Mouse (Mus musculus) cerebellum, postnatal 36 days (tissue): Measurements from ENCODE around the gene Fgfr2.
"Not testable (repeated sequence)": the region's sequence is repeated elsewhere in the genome, so short reads cannot be mapped to it uniquely, and the experiment has no call there.

Source experiments
- DNase-seq, 2 experiments: peaks; one replicate each; pipeline ENCODE4 v3.0.0; 2021 to 2022; ENCODE audit warnings: mixed read lengths in 2 of 2

Gene Fgfr2

DNA sequence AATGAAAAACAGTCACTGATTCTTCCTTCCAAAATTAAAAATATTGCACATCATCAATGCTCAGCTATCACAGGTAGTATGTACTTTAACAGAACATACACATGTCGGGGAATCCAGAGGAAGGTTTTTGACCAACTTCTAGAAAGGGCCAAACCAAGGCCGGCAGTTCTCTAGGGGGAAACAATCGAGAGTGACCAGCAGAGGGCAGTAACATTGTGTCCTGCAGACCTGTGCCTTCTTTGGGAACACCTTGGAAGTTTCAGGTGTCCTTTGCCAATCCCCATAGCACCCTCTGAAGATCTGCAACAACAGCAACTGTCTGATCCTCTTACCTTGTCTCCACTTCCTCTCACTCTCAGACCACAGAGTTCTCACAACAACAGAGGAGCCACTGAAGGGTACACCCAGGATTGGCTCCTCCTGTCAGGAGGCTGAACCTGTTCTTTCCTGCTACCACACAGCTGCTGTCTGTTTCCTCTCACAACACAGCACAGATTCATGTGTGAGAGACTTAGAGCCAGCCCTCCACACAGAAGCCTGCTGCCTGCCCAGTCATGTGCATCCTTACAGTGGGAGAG is 2077.8 kb downstream of the Fgfr2 start:
- not testable (repeated sequence) for DNase-seq

DNA sequence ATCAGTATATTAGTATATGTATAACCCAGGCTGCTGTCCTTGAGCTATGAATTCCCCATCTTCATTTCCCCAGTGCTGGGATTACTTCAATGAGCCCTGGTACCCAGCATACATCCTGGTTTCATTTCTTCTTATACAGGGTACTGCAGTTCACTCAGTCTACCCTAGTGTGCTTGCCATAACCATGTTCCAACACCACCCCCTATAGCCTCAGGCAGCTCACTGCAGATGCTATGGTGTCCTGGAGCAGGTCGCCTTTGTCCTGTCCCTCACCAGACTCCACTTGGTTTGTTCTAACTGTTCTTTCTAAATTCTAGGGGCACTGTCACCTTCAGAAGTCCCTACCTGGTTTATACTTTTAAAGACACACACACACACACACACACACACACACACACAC is 2080.5 kb downstream of the Fgfr2 start:
- no peak for DNase-seq

- DNase-seq = not testable (repeated sequence)
Measured at GRCm38 (mm10) chr7:131040760-131041159, 2082.4 kb downstream of the Fgfr2 start.

- no peak for DNase-seq
Measured at GRCm38 (mm10) chr7:131037083-131037482, 2086.1 kb downstream of the Fgfr2 start.

DNA sequence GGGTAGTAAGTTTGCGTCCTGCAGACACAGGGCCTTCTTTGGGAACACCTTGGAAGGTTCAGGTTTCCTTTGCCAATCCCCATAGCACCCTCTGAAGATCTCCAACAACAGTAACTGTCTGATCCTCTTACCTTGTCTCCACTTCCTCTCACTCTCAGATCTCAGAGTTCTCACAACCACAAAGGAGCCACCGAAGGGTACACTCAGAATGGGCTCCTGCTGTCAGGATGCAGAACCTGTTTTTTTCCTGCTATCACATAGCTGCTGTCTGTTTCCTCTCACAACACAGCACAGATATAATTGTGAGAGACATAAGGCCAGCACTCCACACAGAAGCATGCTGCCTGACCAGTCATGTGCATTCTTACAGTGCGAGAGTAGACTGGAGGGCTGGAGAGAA is 2086.8 kb downstream of the Fgfr2 start:
- DNase-seq = no peak

- no peak for DNase-seq
Measured at GRCm38 (mm10) chr7:131031755-131032154, 2091.4 kb downstream of the Fgfr2 start, which contains the start of gene Dmbt1. Gene Dmbt1, plus strand, starts transcription at chr7:131032053.

DNA sequence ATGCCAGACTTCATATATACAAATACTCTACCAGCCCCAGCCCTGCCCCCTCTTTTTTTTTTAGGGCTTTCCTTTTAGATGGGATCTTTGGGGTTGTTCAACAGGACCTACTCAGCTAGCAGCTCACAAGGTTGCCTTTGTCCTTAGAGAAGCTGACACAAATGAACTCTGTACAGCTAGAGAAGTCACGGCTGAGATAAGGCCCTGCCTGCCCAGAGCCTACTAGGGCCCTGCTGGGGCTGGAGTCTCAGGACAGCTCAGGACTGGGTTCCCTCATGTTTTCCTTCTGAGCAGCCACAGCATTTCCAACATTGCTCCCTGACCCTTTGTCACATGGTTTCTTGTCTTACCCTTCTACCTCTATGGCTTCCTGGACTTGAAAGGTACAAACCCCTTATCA is 2095.6 kb downstream of the Fgfr2 start:
- DNase-seq = no peak

DNA sequence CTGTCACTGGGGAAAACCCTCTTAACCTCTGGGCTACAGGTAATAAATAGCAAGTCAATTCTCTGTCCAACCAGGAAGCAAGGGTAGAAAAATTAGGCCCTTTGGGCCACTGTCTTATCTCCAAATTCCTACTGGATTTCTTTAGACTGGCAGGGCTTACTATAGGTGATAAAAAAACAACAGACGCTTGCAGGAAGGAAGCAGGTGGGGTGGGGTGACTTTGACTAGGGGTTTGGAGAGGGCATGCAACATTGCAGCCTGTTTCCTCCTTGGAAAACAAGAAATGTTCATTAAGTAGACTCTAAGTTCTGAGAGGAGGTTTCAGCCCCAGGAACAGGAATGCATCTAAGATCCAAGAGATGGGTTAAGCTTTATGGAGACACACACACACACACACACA is 2098.3 kb downstream of the Fgfr2 start:
- DNase-seq = no peak

GRCm38 (mm10) chr7:131019181-131019580 is 2104.0 kb downstream of the Fgfr2 start:
- no peak for DNase-seq

- DNase-seq = no peak
Measured at GRCm38 (mm10) chr7:131011901-131012300, 2111.2 kb downstream of the Fgfr2 start.

DNA sequence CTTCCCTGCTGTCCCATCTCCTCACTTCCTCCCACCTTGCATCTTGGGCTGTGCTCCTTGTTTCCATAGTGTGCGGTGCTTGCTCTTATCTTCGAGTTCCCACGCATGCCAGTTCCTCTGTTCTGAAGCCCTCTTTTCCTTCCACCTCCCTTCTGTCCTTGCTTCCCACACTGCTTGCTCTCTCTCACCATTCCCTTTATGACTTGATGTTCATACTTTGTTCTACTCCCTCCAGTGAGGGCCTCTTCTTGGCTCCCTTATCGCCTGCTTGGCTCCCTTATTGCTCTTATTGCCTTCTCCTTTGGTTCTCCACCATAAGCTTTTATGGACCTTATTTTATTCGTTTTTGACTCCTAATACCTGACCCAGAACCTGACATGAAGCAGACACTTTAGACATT is 2114.0 kb downstream of the Fgfr2 start:
- no peak for DNase-seq

- no peak for DNase-seq
Measured at GRCm38 (mm10) chr7:131007221-131007620, 2115.9 kb downstream of the Fgfr2 start.

GRCm38 (mm10) chr7:131004071-131004470 is 2119.1 kb downstream of the Fgfr2 start:
- DNase-seq = no peak

DNA sequence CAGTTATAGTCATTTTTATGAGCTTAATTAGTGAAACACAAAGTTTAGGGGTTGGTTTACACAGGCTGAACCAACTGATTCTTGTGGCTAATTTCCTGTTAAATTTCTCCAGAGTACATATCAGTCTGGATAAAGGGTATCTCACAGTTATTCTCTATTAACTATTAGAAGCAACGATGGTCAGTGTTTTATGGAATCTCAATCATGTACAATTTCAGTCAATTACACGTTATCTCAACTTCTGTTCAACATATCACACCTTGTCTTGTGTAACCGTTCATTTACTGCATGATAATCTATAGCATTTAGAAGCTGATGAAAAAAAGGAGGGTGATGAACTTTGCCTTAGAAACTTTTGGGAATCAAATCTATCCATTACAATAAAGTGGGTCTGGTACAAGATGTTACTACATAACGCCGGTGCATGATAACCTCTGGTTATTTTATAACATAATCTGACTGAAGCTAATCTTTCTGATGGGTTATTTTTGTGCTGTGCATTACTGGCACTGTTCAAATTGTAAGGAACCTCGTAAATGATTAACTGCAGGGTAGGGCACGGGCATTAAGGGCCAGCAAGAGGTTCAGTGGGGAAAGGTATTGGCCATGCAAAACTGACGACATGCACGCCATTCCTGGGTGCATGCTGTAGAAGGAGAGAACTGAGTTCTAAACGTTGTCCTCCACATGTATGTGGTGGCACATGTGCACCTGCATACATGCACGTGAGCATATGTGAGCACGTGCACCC is 2121.0 kb downstream of the Fgfr2 start:
- no peak for DNase-seq

DNA sequence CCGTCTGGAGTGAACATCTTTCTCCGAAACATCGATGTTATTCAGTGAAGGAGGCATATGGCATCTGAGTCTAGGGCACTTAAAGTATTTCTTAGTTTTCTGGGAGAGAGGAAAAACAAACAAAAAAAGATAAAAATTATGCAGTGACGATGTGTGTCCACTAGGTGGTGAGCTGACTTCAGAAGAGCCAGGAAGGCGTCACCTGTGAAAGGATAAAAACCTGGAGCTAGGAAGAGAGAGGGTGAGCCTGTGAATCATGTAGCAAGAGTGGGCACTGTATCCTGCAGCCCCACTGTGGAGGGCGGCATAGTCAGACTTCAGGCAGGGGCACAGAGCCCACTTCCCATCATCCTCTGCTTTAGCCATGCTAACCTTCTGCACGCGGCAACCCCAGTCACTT is 2129.2 kb downstream of the Fgfr2 start:
- DNase-seq = no peak

DNA sequence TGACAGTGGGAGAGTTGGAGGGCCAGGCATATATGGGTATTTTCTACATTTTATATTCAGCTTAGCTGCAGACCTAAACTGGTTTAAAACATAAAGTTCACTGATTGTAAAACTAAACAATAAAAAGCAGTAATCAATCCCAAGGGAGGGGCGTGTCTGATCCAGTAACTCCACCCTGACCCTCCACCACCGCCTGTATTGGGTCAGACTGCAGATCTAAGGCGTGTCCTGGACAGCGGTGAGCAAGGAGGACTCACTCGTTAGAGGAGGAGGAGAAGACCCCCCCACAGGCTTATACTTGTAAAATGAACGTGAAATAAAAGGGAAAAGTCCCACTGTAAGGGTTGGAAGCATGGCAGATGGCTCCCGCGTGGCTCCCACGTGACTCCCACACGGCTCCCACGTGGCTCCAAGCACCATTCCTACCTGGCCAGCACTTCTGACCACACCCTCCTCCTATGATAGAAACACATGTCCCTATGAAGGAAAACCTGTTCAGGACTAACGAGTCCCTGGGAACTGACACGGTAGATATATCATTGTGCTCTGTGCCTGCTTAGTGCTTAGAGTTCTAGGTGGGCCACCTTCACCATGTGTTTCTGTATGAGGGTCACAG is 2131.9 kb downstream of the Fgfr2 start:
- DNase-seq = no peak

GRCm38 (mm10) chr7:130989371-130989770 is 2133.8 kb downstream of the Fgfr2 start:
- no peak for DNase-seq

GRCm38 (mm10) chr7:130988146-130988545 is 2135.0 kb downstream of the Fgfr2 start:
- no peak for DNase-seq

DNA sequence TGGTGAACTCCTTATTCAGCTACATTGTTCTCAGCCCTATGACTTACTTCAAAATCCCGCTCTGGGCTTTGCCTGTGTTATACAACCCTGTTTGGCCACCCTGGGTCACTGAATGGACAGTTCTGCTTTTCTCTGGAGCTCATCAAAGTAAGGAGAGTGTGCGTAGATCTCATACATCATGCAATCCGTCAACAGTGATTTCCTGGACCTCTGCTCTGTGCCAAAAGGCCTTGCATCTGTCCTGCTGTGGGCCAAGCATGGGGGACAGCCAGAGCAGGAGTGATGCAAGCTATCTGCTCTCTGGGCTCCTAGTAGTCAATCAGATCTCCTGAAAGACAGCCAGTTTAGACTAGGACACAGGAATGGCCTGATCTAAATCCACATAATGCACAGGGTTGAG is 2137.4 kb downstream of the Fgfr2 start:
- DNase-seq = no peak

GRCm38 (mm10) chr7:130985193-130985592 is 2138.0 kb downstream of the Fgfr2 start:
- DNase-seq = no peak

DNA sequence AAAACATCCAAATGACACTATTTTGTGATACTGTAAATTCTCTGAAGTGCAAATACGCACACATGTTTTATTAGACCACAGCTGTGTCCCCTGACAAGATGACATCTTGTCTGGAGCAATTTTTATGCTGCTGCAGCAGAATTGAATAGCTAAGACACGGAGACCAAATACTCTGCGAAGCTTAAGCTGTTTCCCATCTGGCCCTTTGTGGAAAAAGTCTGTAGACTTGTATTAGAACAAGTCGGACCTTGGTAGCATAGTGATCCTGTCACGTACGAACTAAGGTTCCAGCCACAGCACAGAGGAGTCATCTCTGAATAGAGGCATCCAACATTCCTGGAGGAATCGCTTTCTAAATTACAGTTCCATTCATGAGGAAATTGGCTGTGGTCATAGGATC is 2138.9 kb downstream of the Fgfr2 start:
- no peak for DNase-seq

- DNase-seq = no peak
Measured at GRCm38 (mm10) chr7:130982881-130983280, 2140.3 kb downstream of the Fgfr2 start.

GRCm38 (mm10) chr7:130982371-130982770 is 2140.8 kb downstream of the Fgfr2 start:
- no peak for DNase-seq

DNA sequence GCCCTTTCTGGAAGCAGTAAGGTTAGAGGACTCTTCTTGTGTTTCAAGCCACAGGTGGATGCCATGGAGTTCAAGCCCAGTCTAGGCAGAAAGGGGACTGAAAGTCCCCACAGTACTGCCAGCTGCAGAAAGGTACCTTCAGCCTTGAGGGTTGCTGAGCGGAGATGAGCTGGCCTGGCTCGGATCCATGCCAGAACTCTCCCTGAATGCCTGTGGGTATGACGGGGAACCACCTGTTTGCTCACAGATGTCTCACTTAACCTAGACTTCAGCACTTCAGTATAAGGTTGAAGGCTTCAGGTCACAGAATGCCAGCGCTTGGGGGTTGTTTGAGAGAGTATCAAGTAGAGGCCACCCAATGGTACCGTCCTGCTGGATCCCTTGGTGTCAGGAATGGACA is 2143.0 kb downstream of the Fgfr2 start:
- DNase-seq = no peak
